Mouse (Mus musculus) CD8-positive naive resting alpha-beta T cell, adult 2 months (primary cell): ENCODE data around the gene Pla2g5.
"Not testable (repeated sequence)": the region's sequence is repeated elsewhere in the genome, so short reads cannot be mapped to it uniquely, and the experiment has no call there.

Experiments used
- DNase-seq, 2 experiments: peaks; one replicate each; pipeline ENCODE4 v3.0.0; 2022; ENCODE audit warnings: low read depth in 2 of 2, low spot score in 2 of 2

Gene Pla2g5

GRCm38 (mm10) chr4:138858446-138858845 lies 4.8 kb downstream of the Pla2g5 start:
- no peak for DNase-seq

- no peak for DNase-seq
Measured at GRCm38 (mm10) chr4:138857576-138857975, 5.7 kb downstream of the Pla2g5 start.

- DNase-seq = peak; percentile 21 to 27
Measured at GRCm38 (mm10) chr4:138856491-138856890, 6.8 kb downstream of the Pla2g5 start.

- DNase-seq = no peak
Measured at GRCm38 (mm10) chr4:138855092-138855632, 8.1 kb downstream of the Pla2g5 start.

- DNase-seq = no peak
Measured at GRCm38 (mm10) chr4:138852961-138853360, 10.3 kb downstream of the Pla2g5 start.

GRCm38 (mm10) chr4:138851463-138851862 lies 11.8 kb downstream of the Pla2g5 start:
- peak; percentile 46 to 60 for DNase-seq

DNA sequence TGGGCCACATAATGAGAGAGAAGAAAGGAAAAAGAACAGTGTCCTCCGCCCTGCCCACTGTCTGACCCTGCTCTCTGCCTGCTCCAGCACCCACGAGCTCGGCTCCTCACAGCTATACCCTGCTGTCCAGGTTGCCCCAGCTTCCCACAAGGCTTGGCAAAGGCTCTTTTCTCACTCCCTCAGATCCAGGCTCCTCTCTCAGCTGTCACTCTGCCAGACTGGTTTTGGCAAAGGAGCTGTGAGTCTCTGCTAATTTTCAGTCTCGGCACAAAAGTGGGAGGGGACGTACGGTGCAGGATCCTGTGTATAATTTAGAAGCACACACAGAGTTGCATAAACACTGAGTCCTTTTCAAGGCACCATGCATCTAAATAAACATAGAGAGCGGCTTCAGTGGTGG lies 21.9 kb downstream of the Pla2g5 start:
- no peak for DNase-seq

GRCm38 (mm10) chr4:138840726-138841125 lies 22.6 kb downstream of the Pla2g5 start:
- no peak for DNase-seq

- no peak for DNase-seq
Measured at GRCm38 (mm10) chr4:138839806-138840205, 23.5 kb downstream of the Pla2g5 start.

GRCm38 (mm10) chr4:138827147-138827546 lies 36.1 kb downstream of the Pla2g5 start:
- DNase-seq = no peak

GRCm38 (mm10) chr4:138825751-138826567 lies 37.3 kb downstream of the Pla2g5 start:
- no peak for DNase-seq

DNA sequence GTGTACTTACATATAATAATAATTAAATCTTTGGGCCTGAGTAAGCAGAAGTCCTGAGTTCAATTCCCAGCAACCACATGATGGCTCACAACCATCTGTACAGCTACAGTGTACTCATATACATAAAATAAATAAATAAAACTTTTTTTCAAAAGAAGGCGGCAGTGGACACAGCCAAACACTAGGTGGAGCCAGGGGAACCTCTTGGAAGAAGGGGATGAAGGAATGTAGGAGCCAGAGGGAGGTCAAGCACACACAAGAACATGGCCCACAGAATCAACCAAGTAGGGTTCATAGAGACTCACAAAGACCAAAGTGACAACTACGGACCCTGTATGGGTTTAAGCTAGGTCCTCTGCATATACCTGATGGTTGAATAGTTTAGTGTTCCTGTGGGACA lies 38.6 kb downstream of the Pla2g5 start:
- DNase-seq = no peak

- DNase-seq = not testable (repeated sequence)
Measured at GRCm38 (mm10) chr4:138824161-138824560, 39.1 kb downstream of the Pla2g5 start.

DNA sequence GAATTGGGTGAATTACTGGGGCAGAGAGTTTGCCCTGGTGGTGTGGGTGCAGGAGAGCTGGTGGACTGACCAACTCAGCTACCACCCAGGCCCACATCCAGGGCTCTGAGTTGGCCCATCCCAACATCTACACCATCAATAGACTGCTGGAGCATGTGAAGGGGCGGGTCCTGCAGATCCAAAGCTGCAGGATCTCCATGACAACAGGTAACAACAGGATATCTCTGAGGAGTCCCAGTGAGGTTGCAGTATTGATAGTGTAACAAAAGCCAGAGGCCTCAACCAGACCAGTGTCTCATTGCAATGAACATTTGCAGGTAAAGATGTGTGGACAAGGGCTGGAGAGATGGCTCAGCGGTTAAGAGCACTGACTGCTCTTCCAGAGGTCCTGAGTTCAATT lies 42.2 kb downstream of the Pla2g5 start:
- DNase-seq = no peak

DNA sequence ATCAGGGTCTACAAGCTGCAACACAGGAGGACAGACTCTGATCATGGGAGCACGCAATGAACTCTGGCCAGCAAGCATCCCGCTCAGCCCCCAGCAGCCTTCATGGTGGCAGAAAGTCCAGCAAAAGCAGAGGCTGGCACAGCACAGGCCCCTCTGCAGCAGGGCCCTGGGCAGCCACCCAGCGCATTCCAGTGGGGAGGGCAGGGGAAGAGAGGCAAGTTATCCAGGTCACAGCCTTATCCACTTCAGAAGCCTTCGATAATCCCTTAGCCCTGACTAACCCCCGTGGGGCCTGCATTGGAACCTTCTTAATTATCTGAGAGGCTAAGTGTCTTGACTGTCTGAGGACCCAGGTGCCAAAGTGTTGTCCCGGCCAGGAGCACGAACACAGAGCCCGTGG lies 44.2 kb downstream of the Pla2g5 start:
- no peak for DNase-seq

- DNase-seq = no peak
Measured at GRCm38 (mm10) chr4:138817736-138818135, 45.5 kb downstream of the Pla2g5 start.

DNA sequence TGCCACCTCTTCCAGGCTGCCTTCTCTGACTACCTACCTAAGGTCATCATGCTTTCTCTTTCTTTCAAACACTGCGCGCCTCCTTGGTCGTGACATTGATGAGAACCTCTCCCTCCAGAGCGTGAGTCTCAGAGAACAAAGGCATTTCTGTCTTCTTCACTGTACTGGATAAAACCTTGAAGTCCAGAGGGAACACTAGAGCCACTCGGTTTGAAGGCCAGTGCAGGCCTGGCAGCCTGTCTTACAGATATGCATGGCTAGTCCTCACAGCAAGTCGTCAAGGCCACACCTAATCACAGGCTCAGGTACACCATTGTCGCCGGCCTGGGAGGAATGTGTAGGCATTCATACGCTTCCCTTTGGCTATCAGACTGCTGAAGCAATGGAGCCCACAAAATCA lies 47.1 kb downstream of the Pla2g5 start:
- DNase-seq = no peak

- no peak for DNase-seq
Measured at GRCm38 (mm10) chr4:138806920-138807541, 56.3 kb downstream of the Pla2g5 start.

GRCm38 (mm10) chr4:138806160-138806559 lies 57.1 kb downstream of the Pla2g5 start:
- no peak for DNase-seq

DNA sequence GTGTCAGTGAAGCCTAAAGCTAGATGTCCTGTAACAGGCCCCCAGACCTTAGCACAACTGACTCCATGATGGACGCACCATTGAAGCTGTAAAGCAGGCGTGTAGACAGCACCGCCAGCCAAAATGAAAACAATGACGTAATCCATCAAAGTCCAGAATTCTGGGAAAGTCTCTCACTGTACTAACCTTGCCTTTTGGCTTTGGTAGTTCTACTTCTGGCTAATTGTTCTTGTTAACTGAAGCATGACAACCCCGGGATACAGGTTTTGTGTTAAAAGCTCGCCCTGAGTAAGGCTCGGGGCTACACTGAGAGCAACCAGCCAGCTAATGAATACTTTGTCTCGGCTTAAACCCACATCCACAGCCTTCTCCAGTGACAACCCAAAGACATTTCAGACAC lies 58.0 kb downstream of the Pla2g5 start:
- DNase-seq = no peak

DNA sequence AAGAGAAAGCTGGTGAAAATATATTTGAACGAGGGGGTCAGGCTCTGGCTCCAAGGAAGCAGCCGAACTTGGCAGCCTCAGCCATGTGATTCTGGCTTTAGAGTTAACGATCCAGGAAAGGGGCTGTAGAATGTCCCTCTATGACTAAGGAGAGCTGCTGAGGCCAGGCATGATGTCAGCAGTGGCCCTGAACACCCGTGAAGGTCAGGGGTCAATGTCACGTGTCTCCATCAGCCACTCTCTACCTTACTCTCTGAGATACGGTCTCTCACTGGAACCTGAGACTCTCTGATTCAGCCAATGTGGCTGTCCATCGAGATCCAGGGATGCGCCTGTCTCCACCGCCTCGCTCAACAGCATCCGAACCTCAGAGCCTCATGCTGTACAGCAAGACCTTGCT lies 60.4 kb downstream of the Pla2g5 start:
- DNase-seq = no peak

DNA sequence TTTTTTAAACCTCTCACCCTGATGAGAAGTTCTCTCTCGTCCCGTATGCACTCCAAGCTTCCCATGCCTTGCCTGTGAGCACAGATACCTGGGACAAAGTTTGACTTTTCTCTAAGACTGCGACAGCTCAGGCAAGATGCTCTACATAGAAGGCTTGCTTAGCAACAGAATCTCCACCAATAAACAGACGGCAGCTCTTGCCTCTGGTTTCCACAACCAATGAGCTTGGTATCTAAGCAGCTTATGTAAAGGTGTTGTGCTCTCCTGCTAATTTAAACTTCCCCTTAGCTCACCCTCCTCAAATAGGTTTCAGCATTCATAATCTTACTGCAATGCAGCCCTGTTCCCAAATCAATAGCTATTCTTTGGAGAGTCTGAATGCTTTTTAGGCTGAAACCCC lies 61.7 kb downstream of the Pla2g5 start:
- no peak for DNase-seq
